Mouse (Mus musculus) heart, adult 2 months (tissue): ENCODE results near the gene Slc46a1.

Experiments used
- CTCF ChIP-seq: fragments of 200-600 bp; IDR thresholded peaks from 2 replicates; pipeline ENCODE4 v1.8.1; 2022; ENCODE audit warnings: antibody characterized with exemption, mild to moderate bottlenecking, moderate library complexity
- EP300 ChIP-seq: fragments of 200-500 bp; IDR thresholded peaks from 2 replicates; pipeline ENCODE4 v1.6.1; 2011; ENCODE audit warnings: low read depth, low read length, control low read depth; ENCODE audit not compliant: insufficient read depth
- POLR2A ChIP-seq: fragments of 200-500 bp; IDR thresholded peaks from 2 replicates; pipeline ENCODE4 v1.6.1; 2011; ENCODE audit warnings: mild to moderate bottlenecking, low read depth, low read length, control low read depth; ENCODE audit not compliant: insufficient read depth

DNA sequence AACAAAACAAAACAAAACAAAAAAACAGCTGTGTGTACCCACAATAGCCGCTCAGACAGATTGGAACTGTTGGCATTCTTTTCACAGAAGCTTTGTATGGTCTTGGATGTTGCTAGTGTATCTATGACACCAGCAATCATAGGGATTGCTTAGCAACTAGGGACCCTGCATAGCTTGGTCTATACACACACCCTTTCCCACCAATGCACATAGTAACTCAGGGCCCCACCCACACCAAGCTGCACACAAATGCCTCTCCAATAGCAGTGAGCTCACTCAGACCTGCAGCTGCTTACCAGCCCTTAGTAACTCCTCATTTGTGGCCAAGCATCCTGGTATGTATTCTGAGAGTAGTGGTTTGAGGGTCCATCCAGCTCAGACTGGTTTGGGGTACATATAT is 17.3 kb upstream of the Slc46a1 start:
- TF ChIP-seq POLR2A (no peak), CTCF (no peak), EP300 (no peak)
